Mouse (Mus musculus) liver, embryonic 14.5 days (tissue): ENCODE measurements at regions not wholly inside any gene's neighbourhood (a gene's known extent, or its start where the extent isn't known, plus 50 kb on each side); places are given as distances from the start of the nearest gene placed in this dataset.

Experiments used
- ATAC-seq: fragments of 200-750 bp; cut with Nextera tagmentation; 2 replicates; pipeline ENCODE4 v1.8.0; 2017; ENCODE audit warnings: moderate number of reproducible peaks, mild to moderate bottlenecking, moderate library complexity; ENCODE audit not compliant: insufficient read depth
- DNase-seq, 3 experiments: peaks; one replicate each; pipeline ENCODE4 v3.0.0-alpha.2; 2012 to 2013; ENCODE audit warnings: low read depth in 3 of 3, low spot score in 3 of 3
- H3K27ac ChIP-seq: fragments of 300-500 bp; sonication (generic); 2 replicates; pipeline ENCODE4 v1.5.1; 2014; ENCODE audit warnings: moderate library complexity, mild to moderate bottlenecking, control low read depth, inconsistent platforms
- H3K27me3 ChIP-seq: fragments of 300-500 bp; sonication (generic); 2 replicates; pipeline ENCODE4 v1.6.1; 2014; ENCODE audit warnings: mild to moderate bottlenecking, low read length, moderate library complexity; ENCODE audit not compliant: control insufficient read depth, insufficient read depth
- H3K36me3 ChIP-seq: fragments of 300-500 bp; sonication (generic); replicated peaks from 2 replicates; pipeline ENCODE4 v1.6.1; 2014; ENCODE audit warnings: low read depth; ENCODE audit not compliant: control insufficient read depth, insufficient read depth
- H3K4me1 ChIP-seq, 2 experiments: fragments of 200-500 bp in 1 of 2; fragments of 300-500 bp in 1 of 2; sonication (generic) in 1 of 2; replicated peaks; 2 replicates each; pipeline ENCODE4 v1.6.1; 2012 to 2014; ENCODE audit warnings: antibody characterized with exemption in 1 of 2, inconsistent platforms in 1 of 2, low read length in 1 of 2; ENCODE audit not compliant: control insufficient read depth in 2 of 2, insufficient read depth in 2 of 2
- H3K4me2 ChIP-seq: fragments of 300-500 bp; sonication (generic); 2 replicates; pipeline ENCODE4 v1.6.1; 2014; ENCODE audit warnings: low read depth, mild to moderate bottlenecking, control low read depth, moderate library complexity
- H3K4me3 ChIP-seq, 2 experiments: fragments of 200-500 bp in 1 of 2; fragments of 300-500 bp in 1 of 2; sonication (generic) in 1 of 2; 2 replicates each; pipeline ENCODE4 v1.5.1; 2012 to 2014; ENCODE audit warnings: low read depth in 2 of 2, low read length in 2 of 2, mild to moderate bottlenecking in 2 of 2, control low read depth in 1 of 2, inconsistent platforms in 1 of 2, moderate library complexity in 1 of 2; ENCODE audit not compliant: insufficient read depth in 1 of 2
- H3K9ac ChIP-seq: fragments of 300-500 bp; sonication (generic); replicated peaks from 2 replicates; pipeline ENCODE4 v1.6.1; 2014; ENCODE audit warnings: mild to moderate bottlenecking, control low read depth, moderate library complexity
- H3K9me3 ChIP-seq: fragments of 300-500 bp; sonication (generic); 2 replicates; pipeline ENCODE4 v1.6.1; 2016; ENCODE audit warnings: low read length, mixed read lengths; ENCODE audit not compliant: control insufficient read depth
- CTCF ChIP-seq: IDR thresholded peaks from 2 replicates; pipeline ENCODE4 v1.5.1; 2016; ENCODE audit warnings: antibody characterized with exemption, low read depth, control low read depth
- EP300 ChIP-seq: IDR thresholded peaks from 2 replicates; pipeline ENCODE4 v1.6.1; 2016; ENCODE audit warnings: antibody characterized with exemption, low read depth
- WGBS: fragments of 180-500 bp; shearing (Covaris S2); extraction: QIAGEN DNeasy Blood & Tissue Kit; methylation state at CpG from one replicate; pipeline ENCODE4 v1.1.7; 2014; ENCODE audit not compliant: insufficient replicate concordance; 5-methylcytosine and 5-hydroxymethylcytosine counted together

DNA sequence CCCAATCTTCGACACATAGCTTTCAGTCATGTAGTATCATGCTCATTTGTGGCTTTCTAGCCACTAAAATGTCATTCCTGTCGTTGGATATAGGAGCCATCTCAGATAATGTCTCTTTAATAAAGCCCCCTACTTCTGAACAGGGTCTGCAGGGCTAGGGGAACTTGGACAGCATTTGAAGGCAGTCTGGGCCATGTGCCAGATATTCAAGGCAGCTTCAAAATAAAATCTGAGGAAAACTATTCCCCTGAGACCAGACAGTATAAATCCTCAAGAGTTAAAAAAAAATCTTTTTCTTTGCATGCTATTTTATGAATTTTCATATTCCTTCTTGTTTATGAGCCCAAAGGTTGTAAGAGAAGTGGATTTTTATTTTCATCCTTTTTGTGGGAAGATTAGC, 113.1 kb upstream of the Mki67 start:
- H3K4me2 ChIP-seq = no peak overlapping the region
- ATAC-seq (no peak), DNase-seq (no peak)
- no peak for TF ChIP-seq EP300
- no peak for TF ChIP-seq CTCF
- H3K9ac ChIP-seq = no peak overlapping the region; the same call in 1 of the 2 replicates
- H3K9me3 ChIP-seq = no peaks in the 10 kb centered on the region
- H3K27me3 ChIP-seq = no peaks in the 10 kb centered on the region; the same call in none of the 2 replicates
- no peaks in the 10 kb centered on the region for H3K36me3 ChIP-seq
- H3K4me1 ChIP-seq = peaks cover 0 to 2% of the 10 kb centered on the region in 2 experiments; a peak in 1 of 4 replicates
- WGBS = 43% methylated on average over 2 of the region's 2 CpGs
- H3K27ac ChIP-seq = no peak overlapping the region
- H3K4me3 ChIP-seq = no peak overlapping the region

DNA sequence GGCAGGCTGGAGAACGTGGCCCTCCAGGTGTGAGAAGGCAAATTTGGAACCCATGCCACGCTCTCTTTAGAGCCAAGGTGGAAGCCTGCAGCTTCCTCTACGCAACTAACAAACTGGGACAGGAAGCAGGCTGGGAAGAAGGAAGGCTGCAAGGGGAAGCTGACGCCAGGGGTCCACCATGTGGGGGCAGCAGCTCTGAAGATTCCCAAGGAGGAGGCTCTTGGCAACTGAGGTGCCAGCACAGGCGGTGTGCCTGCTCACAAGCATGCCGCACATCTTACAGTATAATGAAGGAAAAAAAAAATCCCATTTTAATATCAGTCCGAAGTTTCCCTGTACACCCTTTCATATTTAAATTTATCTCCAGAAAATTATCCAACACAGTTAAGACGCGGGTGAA, 117.3 kb upstream of the Mki67 start:
- H3K4me2 ChIP-seq = no peak overlapping the region
- no peaks in the 10 kb centered on the region for H3K9me3 ChIP-seq
- no peaks in the 10 kb centered on the region for H3K4me1 ChIP-seq
- TF ChIP-seq CTCF = no peak
- no peak for TF ChIP-seq EP300
- H3K9ac ChIP-seq = no peak overlapping the region
- ATAC-seq = no peak
- no peak overlapping the region for H3K27ac ChIP-seq
- DNase-seq = no peak
- 53% methylated on average over 9 of the region's 9 CpGs for WGBS
- no peaks in the 10 kb centered on the region for H3K36me3 ChIP-seq
- no peak overlapping the region for H3K4me3 ChIP-seq
- no peaks in the 10 kb centered on the region; the same call in none of the 2 replicates for H3K27me3 ChIP-seq

DNA sequence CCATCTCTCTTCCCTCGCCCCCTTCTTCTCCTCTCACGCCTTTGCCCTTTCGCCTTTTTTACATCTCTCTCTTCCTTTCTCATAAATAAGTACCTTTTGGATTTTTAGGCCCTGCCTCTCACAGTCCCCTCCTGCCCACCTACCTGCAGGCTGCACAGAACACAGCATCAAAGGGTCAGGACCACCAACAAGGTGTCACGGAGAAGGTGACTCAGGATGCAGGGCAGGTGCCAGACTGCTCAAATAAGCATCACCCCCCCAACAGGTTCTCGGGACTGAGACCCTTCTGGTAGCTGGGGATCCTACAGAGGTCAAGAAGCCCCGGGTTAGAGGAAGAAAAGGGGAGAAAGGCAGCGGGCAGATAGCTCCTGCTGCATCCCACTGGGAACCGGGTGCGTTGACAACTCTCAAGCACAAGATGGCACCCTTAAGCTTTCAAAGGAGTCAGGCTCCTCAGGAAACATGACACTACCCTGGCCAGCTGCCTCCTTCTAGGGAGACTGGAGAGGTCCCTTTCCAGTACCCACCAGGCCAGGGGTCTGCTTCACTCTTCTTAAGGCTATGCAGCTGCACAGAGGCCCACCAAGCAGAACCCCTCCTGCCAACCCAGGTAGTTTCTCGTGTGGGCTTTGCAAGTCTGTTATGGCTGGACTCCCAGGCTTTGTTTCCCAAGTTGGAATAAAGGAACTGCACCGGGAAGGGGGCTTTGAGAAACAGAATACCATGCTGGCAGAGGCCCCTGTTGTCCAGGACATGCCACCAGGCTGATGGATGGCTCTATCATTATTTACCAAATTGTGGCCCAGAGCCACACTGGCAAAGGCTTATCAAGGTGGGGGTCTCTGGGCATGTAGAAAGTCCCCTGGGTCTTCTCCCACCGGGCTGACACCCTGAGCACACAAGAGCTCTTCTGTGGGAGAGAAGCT, 120.9 kb upstream of the Mki67 start:
- 39% methylated on average over 12 of the region's 12 CpGs for WGBS
- Histone ChIP-seq H3K27ac (no peak overlapping the region), H3K9me3 (no peaks in the 10 kb centered on the region), H3K9ac (no peak overlapping the region), H3K27me3 (no peaks in the 10 kb centered on the region; the same call in 1 of the 2 replicates), H3K4me1 (no peaks in the 10 kb centered on the region), H3K4me3 (no peak overlapping the region), H3K36me3 (no peaks in the 10 kb centered on the region), H3K4me2 (no peak overlapping the region)
- DNase-seq = no peak
- TF ChIP-seq CTCF (peak; percentile 79), EP300 (no peak)
- ATAC-seq = peak; percentile 37

DNA sequence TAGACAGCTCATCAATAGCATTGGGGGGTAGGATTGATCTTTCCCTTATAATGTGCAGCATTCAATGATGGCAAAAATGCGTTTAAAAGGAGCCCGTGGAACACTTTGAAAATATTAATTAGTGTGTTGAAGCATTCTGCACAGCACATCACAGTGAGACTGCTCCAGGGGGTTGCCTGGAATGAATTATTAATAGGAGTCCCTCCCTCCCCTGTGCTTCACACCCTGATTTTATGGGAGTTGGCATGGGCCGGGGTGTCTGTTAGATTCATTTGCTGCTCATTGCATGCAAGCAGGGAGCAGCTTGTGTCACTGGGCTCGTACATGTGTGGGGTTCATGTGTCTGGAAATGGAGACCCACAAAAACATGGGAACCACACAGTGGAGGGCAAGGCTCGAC, 127.9 kb upstream of the Mki67 start:
- Histone ChIP-seq H3K4me1 (no peaks in the 10 kb centered on the region), H3K4me3 (no peak overlapping the region), H3K9ac (no peak overlapping the region), H3K27me3 (peaks cover 4% of the 10 kb centered on the region), H3K36me3 (no peaks in the 10 kb centered on the region), H3K4me2 (no peak overlapping the region), H3K27ac (no peak overlapping the region), H3K9me3 (no peaks in the 10 kb centered on the region)
- 55% methylated on average over 5 of the region's 5 CpGs for WGBS
- no peak for TF ChIP-seq CTCF
- no peak for TF ChIP-seq EP300
- ATAC-seq = no peak
- no peak for DNase-seq

DNA sequence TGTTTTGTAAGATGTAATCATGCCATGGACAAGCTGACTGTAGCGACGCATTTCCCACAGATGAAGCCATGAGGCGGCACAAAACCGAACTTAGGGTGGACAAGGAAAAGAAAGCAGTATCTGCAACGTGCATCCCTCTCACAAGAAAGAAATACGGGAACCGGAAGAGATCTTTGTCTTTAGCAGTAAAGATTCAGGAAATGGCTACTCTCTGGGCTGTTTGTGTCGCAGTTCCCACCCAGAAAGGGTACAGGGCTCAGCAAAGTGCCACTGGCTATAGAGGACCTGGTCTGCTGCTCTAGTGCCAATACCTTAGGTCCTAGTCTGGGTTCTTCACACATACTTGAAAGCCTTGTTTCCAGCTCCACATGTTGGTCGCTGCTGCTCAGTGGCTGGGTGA, 131.1 kb upstream of the Mki67 start:
- no peak overlapping the region for H3K4me2 ChIP-seq
- H3K36me3 ChIP-seq = no peaks in the 10 kb centered on the region
- no peak overlapping the region for H3K4me3 ChIP-seq
- no peak for ATAC-seq
- no peak for TF ChIP-seq CTCF
- no peak for TF ChIP-seq EP300
- DNase-seq = no peak
- H3K27me3 ChIP-seq = peaks cover 12% of the 10 kb centered on the region
- no peak overlapping the region for H3K27ac ChIP-seq
- H3K9me3 ChIP-seq = no peaks in the 10 kb centered on the region
- H3K4me1 ChIP-seq = no peaks in the 10 kb centered on the region
- H3K9ac ChIP-seq = no peak overlapping the region
- WGBS = 23% methylated on average over 9 of the region's 9 CpGs
